Mouse (Mus musculus) bone marrow macrophage, adult 2 months (primary cell): ENCODE data around the gene Tfdp1.

ENCODE experiments used
- CTCF ChIP-seq: IDR thresholded peaks from 2 replicates; pipeline ENCODE4 v1.5.1; 2012; ENCODE audit warnings: low read depth, mild to moderate bottlenecking, low read length, moderate library complexity
- POLR2A ChIP-seq: IDR thresholded peaks from 2 replicates; pipeline ENCODE4 v1.6.1; 2012; ENCODE audit warnings: mild to moderate bottlenecking, low read depth, low read length, borderline replicate concordance

DNA sequence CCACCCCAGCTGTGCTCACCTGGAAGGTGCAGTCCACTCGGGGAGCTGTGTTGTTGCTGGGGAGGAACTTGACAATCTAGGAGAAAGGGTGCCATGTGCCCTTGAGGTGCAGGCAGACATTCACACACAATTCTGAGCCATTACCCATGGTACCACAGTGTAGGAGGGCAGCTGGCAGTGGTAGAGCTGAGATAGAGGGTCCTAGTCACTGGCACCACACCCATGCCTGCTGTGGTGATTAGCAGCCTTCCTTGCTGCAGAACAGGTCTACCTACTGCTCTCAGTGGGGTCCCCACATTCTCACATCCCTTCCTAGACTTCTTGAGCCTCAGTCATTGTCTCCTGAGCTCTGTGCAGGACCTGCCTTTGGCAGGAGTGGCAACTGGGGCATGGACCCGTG, 50.2 kb downstream of the Tfdp1 start:
- TF ChIP-seq POLR2A (no peak), CTCF (no peak)
